Mouse (Mus musculus): ENCODE results near the gene Rtl1. TPM values are rescaled to one million over a fixed set of nuclear protein-coding genes. Genes with fewer than 3 reads are reported as not detected.
A peak's percentile ranks its signal among the peaks of the same experiment; 100 is the strongest.

The Rtl1 gene
- polyA plus RNA-seq, 1 experiment from 2014 or later, result 3.0 TPM

- no peak overlapping the region for H3K4me3 ChIP-seq (ENCODE audit: low read depth, low read length)
- H3K36me3 ChIP-seq (ENCODE audit: control insufficient read depth, insufficient read depth, low read length), result peaks cover 24% of the 10 kb centered on the region
- H3K9ac ChIP-seq (replicated peaks; ENCODE audit: low read depth, low read length), result no peak overlapping the region
- ATAC-seq (ENCODE audit: low read depth), result no peak
- H3K9me3 ChIP-seq (ENCODE audit: control insufficient read depth, low read length), result no peaks in the 10 kb centered on the region
- 64% methylated on average over 8 of the region's 8 CpGs for WGBS
- H3K27me3 ChIP-seq (ENCODE audit: control insufficient read depth, insufficient read depth, low read length), result no peaks in the 10 kb centered on the region
- H3K4me2 ChIP-seq (ENCODE audit: low read depth, low read length), result no peak overlapping the region
- H3K27ac ChIP-seq (ENCODE audit: low read depth, low read length), result no peak overlapping the region
- no peaks in the 10 kb centered on the region for H3K4me1 ChIP-seq (ENCODE audit: control insufficient read depth, insufficient read depth, low read length)
Observed at GRCm38 (mm10) chr12:109596232-109596631, 3.9 kb downstream of the Rtl1 start.

GRCm38 (mm10) chr12:109595753-109596152, 4.4 kb downstream of the Rtl1 start:
- Histone ChIP-seq H3K4me1 (ENCODE audit: control insufficient read depth, insufficient read depth, low read length) (no peaks in the 10 kb centered on the region), H3K4me3 (ENCODE audit: low read depth, low read length) (no peak overlapping the region), H3K27ac (ENCODE audit: low read depth, low read length) (no peak overlapping the region), H3K9ac (replicated peaks; ENCODE audit: low read depth, low read length) (no peak overlapping the region), H3K4me2 (ENCODE audit: low read depth, low read length) (no peak overlapping the region), H3K36me3 (ENCODE audit: control insufficient read depth, insufficient read depth, low read length) (peaks cover 24% of the 10 kb centered on the region), H3K9me3 (ENCODE audit: control insufficient read depth, low read length) (no peaks in the 10 kb centered on the region), H3K27me3 (ENCODE audit: control insufficient read depth, insufficient read depth, low read length) (no peaks in the 10 kb centered on the region)
- ATAC-seq (ENCODE audit: low read depth), result no peak
- 73% methylated on average over 6 of the region's 6 CpGs for WGBS

GRCm38 (mm10) chr12:109594961-109595360, 5.2 kb downstream of the Rtl1 start:
- peaks cover 21% of the 10 kb centered on the region; the same call in 1 of the 2 replicates for H3K36me3 ChIP-seq (ENCODE audit: control insufficient read depth, insufficient read depth, low read length)
- WGBS, result 84% methylated on average over 7 of the region's 7 CpGs
- H3K4me2 ChIP-seq (ENCODE audit: low read depth, low read length), result no peak overlapping the region
- no peak for ATAC-seq (ENCODE audit: low read depth)
- H3K9ac ChIP-seq (replicated peaks; ENCODE audit: low read depth, low read length), result no peak overlapping the region
- no peak overlapping the region for H3K27ac ChIP-seq (ENCODE audit: low read depth, low read length)
- H3K9me3 ChIP-seq (ENCODE audit: control insufficient read depth, low read length), result no peaks in the 10 kb centered on the region
- H3K4me3 ChIP-seq (ENCODE audit: low read depth, low read length), result no peak overlapping the region
- H3K27me3 ChIP-seq (ENCODE audit: control insufficient read depth, insufficient read depth, low read length), result no peaks in the 10 kb centered on the region
- no peaks in the 10 kb centered on the region for H3K4me1 ChIP-seq (ENCODE audit: control insufficient read depth, insufficient read depth, low read length)

DNA sequence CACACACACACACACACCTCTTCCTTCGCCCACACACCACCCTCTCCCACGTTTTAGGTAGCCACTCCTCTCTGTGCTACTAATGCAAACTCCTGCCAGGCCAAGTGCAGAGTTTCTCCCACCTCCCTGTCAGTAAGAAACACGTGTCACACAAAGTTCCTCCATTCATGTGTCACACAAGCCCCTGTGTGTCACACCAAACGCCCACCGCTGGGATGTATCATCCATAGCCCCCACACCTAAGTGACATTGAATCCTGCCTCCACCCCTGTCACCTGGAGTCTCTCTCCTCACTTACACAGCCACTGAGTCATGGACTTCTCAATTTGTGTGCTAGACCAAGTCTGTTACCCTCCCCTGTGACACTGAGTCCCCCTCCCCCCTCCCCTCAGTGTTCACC, 17.9 kb downstream of the Rtl1 start:
- whole genome bisulfite sequencing, result 75% methylated on average over 5 of the region's 5 CpGs
- Histone ChIP-seq H3K4me1 (ENCODE audit: control insufficient read depth, insufficient read depth, low read length) (no peaks in the 10 kb centered on the region), H3K36me3 (ENCODE audit: control insufficient read depth, insufficient read depth, low read length) (peaks cover 28% of the 10 kb centered on the region), H3K9ac (replicated peaks; ENCODE audit: low read depth, low read length) (no peak overlapping the region), H3K27ac (ENCODE audit: low read depth, low read length) (no peak overlapping the region), H3K9me3 (ENCODE audit: control insufficient read depth, low read length) (no peaks in the 10 kb centered on the region), H3K27me3 (ENCODE audit: control insufficient read depth, insufficient read depth, low read length) (no peaks in the 10 kb centered on the region), H3K4me3 (ENCODE audit: low read depth, low read length) (no peak overlapping the region), H3K4me2 (ENCODE audit: low read depth, low read length) (no peak overlapping the region)
- no peak for ATAC-seq (ENCODE audit: low read depth)

DNA sequence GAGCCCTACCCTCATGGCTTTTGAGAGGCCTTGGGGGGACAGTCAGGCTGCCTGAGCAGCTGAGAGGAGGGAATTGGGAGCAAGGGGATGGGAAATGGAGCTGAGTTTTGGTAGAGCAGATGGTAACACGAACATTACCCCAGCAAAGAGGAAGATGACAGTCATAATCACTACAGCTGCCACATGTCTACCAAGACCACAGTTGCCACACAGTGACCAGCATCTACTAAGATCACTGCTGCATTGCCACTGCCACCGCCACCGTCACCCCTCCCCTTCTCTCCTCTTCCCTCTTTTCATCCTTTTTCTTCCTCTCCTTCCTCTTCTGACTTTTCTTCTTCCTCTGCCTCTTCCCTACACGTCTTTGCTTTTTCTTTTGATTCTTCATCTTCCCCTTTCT, 27.9 kb downstream of the Rtl1 start:
- no peaks in the 10 kb centered on the region for H3K9me3 ChIP-seq (ENCODE audit: control insufficient read depth, low read length)
- no peaks in the 10 kb centered on the region for H3K4me1 ChIP-seq (ENCODE audit: control insufficient read depth, insufficient read depth, low read length)
- H3K36me3 ChIP-seq (ENCODE audit: control insufficient read depth, insufficient read depth, low read length), result peaks cover 49% of the 10 kb centered on the region
- H3K4me2 ChIP-seq (ENCODE audit: low read depth, low read length), result no peak overlapping the region
- no peak overlapping the region for H3K4me3 ChIP-seq (ENCODE audit: low read depth, low read length)
- no peak overlapping the region for H3K9ac ChIP-seq (replicated peaks; ENCODE audit: low read depth, low read length)
- H3K27ac ChIP-seq (ENCODE audit: low read depth, low read length), result no peak overlapping the region
- no peak for ATAC-seq (ENCODE audit: low read depth)
- 90% methylated on average over 4 of the region's 4 CpGs for WGBS
- no peaks in the 10 kb centered on the region for H3K27me3 ChIP-seq (ENCODE audit: control insufficient read depth, insufficient read depth, low read length)

GRCm38 (mm10) chr12:109560111-109560695, 39.9 kb downstream of the Rtl1 start:
- WGBS, result 26% methylated on average over 10 of the region's 10 CpGs
- Histone ChIP-seq H3K36me3 (ENCODE audit: control insufficient read depth, insufficient read depth, low read length) (peaks cover 37% of the 10 kb centered on the region), H3K27ac (ENCODE audit: low read depth, low read length) (no peak overlapping the region)

DNA sequence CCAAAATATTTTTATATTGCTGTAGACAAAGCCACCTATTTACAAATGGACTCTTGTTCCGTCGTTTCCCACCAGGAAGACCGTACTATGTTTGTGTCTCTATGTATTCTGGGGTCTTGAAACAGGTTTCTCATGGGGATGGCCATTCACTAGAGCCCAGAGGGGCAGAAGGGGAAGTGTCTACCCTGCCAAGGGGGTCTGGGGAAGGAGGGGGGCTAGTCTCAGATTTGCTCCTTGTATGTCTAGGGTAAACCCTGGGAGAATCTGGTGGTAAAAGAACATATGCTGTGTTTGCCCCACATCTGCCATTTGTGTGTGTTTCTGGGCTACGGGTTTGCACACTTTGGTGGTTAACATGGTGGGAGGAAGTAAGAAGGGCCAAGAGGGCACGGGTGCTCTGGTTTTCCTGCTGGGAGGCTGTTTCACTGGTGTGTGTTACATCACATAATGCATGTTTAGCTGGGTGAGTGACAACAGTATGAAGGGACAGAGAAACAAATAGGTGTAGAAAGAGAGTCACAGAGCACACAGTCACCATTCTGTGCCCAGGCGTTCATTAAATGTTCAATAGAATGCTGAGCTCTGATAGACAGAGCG, 41.1 kb downstream of the Rtl1 start:
- H3K4me1 ChIP-seq (ENCODE audit: control insufficient read depth, insufficient read depth, low read length), result 0 out of 2 replicates have a peak, but pooled peaks cover 6% of the 10 kb centered on the region
- WGBS, result 78% methylated on average over 7 of the region's 7 CpGs
- no peaks in the 10 kb centered on the region for H3K27me3 ChIP-seq (ENCODE audit: control insufficient read depth, insufficient read depth, low read length)
- H3K9ac ChIP-seq (replicated peaks; ENCODE audit: low read depth, low read length), result no peak overlapping the region
- no peak overlapping the region for H3K27ac ChIP-seq (ENCODE audit: low read depth, low read length)
- H3K9me3 ChIP-seq (ENCODE audit: control insufficient read depth, low read length), result no peaks in the 10 kb centered on the region
- no peak for ATAC-seq (ENCODE audit: low read depth)
- H3K4me2 ChIP-seq (ENCODE audit: low read depth, low read length), result no peak overlapping the region
- H3K36me3 ChIP-seq (ENCODE audit: control insufficient read depth, insufficient read depth, low read length), result peaks cover 33% of the 10 kb centered on the region
- H3K4me3 ChIP-seq (ENCODE audit: low read depth, low read length), result no peak overlapping the region

More at GRCm38 (mm10) chr12:109560111-109560695, 39.9 kb downstream of the Rtl1 start:
- H3K9ac ChIP-seq (replicated peaks; ENCODE audit: low read depth, low read length), result no peak overlapping the region
- H3K4me2 ChIP-seq (ENCODE audit: low read depth, low read length), result no peak overlapping the region
- H3K27me3 ChIP-seq (ENCODE audit: control insufficient read depth, insufficient read depth, low read length), result no peaks in the 10 kb centered on the region
- H3K4me1 ChIP-seq (ENCODE audit: control insufficient read depth, insufficient read depth, low read length), result 0 out of 2 replicates have a peak, but pooled peaks cover 6% of the 10 kb centered on the region
- no peak for ATAC-seq (ENCODE audit: low read depth)
- no peaks in the 10 kb centered on the region for H3K9me3 ChIP-seq (ENCODE audit: control insufficient read depth, low read length)
- H3K4me3 ChIP-seq (ENCODE audit: low read depth, low read length), result no peak overlapping the region

DNA sequence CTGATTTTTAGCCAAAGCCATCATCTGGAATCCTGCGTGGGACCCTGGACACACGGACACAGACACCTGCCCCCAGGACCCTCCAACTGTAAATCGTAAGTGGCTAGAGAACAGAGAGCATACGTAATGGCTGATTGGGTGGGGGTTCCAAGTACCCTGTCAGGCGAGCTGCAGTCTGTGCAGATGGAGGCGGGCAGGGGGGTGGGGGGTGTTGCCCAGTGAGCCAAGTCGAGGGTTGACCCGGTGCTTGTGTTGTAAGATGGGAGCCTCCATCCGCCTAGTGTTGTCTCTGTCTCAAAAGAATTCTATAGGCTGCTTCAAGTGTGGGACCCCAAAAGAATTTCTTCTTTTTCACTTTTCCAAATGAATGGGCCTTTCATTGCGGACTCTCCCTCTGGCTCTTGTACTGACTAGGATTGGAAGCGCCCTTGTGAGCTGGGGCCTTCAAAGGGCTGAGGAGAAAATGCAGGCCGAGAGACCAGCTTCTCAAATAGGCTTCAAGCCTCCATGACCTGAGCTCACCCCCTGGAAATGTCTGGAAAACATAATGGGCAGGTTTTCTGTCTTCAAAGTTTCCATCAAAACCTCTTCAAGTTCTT, 41.8 kb downstream of the Rtl1 start:
- no peaks in the 10 kb centered on the region for H3K9me3 ChIP-seq (ENCODE audit: control insufficient read depth, low read length)
- WGBS, result 35% methylated on average over 12 of the region's 12 CpGs
- H3K4me2 ChIP-seq (ENCODE audit: low read depth, low read length), result no peak overlapping the region
- H3K27me3 ChIP-seq (ENCODE audit: control insufficient read depth, insufficient read depth, low read length), result no peaks in the 10 kb centered on the region
- H3K4me3 ChIP-seq (ENCODE audit: low read depth, low read length), result no peak overlapping the region
- peaks cover 29% of the 10 kb centered on the region for H3K36me3 ChIP-seq (ENCODE audit: control insufficient read depth, insufficient read depth, low read length)
- peak; percentile 47; the same call in 1 of the 2 replicates for ATAC-seq (ENCODE audit: low read depth)
- no peak overlapping the region for H3K9ac ChIP-seq (replicated peaks; ENCODE audit: low read depth, low read length)
- no peak overlapping the region for H3K27ac ChIP-seq (ENCODE audit: low read depth, low read length)
- H3K4me1 ChIP-seq (ENCODE audit: control insufficient read depth, insufficient read depth, low read length), result 0 out of 2 replicates have a peak, but pooled peaks cover 6% of the 10 kb centered on the region

DNA sequence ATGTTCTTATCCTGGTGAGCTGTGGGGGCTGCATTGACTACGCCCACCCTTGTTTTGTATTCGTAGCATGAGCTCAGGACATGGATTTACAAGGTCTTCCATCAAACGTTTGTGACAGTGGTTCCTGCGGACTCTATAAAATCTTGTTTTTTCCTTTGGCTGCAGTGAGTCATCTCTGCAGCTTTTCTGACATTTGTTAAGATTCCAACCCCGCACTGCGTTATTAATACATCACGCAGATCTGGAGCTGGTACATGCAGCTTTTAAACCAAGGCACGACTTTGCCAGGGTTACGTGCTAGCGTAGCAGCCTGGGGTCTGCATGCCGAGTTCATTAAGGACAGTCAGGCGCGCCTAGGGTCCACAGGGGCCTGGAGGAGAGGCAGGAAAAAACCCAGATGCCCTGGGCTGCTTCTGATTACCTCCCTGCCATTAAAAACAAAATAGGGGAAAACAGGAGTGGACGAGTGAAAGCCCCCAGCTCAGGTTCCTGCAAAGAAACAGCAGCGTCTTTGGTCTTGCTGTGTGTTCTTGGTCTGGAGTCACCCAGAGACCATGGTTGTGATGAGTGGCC, 44.2 kb downstream of the Rtl1 start:
- 51% methylated on average over 15 of the region's 15 CpGs for WGBS
- ATAC-seq (ENCODE audit: low read depth), result no peak
- Histone ChIP-seq H3K36me3 (ENCODE audit: control insufficient read depth, insufficient read depth, low read length) (peaks cover 37% of the 10 kb centered on the region), H3K4me2 (ENCODE audit: low read depth, low read length) (no peak overlapping the region), H3K9ac (replicated peaks; ENCODE audit: low read depth, low read length) (no peak overlapping the region), H3K27ac (ENCODE audit: low read depth, low read length) (no peak overlapping the region), H3K4me3 (ENCODE audit: low read depth, low read length) (no peak overlapping the region), H3K27me3 (ENCODE audit: control insufficient read depth, insufficient read depth, low read length) (no peaks in the 10 kb centered on the region), H3K4me1 (ENCODE audit: control insufficient read depth, insufficient read depth, low read length) (0 out of 2 replicates have a peak, but pooled peaks cover 2% of the 10 kb centered on the region), H3K9me3 (ENCODE audit: control insufficient read depth, low read length) (no peaks in the 10 kb centered on the region)

All from neural tube, embryonic 14.5 days (tissue).